Mouse (Mus musculus) heart, postnatal 4 days (tissue): Measurements from ENCODE around the gene Sirt3. TPM values are rescaled to one million over a fixed set of nuclear protein-coding genes. Genes with fewer than 3 reads are reported as not detected.
"Not testable (repeated sequence)": the region's sequence is repeated elsewhere in the genome, so short reads cannot be mapped to it uniquely, and the experiment has no call there.

Experiments used
- DNase-seq: peaks from one replicate; pipeline ENCODE4 v3.0.0; 2021
- total RNA-seq, 2 experiments: library from RNA; stranded (reverse); gene quantifications; 2 replicates each; pipeline ENCODE4 v1.2.3; 2021

Sirt3 gene
- total RNA-seq, 2 experiments from 2014 or later: 45.1 to 49.1 TPM

DNA sequence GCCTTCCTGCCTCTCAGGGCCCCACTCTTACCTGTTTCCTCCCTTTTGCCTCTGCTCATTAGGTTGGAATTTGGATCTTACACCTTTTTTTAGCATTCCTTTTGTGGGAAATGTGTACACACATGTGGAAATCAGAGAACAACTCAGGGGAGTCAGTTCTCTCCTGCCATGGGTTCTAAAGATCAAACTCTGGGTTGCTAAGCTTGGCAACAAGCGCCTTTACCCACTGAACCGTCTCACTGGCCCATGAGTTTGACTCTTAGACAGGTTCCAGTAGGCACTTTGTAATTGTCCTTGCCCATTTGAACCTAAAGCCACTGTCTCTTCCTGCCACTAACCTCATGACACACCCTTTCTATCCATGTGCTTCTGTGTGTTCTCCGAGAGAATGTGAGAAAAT, 12.5 kb upstream of the Sirt3 start:
- DNase-seq: no peak

DNA sequence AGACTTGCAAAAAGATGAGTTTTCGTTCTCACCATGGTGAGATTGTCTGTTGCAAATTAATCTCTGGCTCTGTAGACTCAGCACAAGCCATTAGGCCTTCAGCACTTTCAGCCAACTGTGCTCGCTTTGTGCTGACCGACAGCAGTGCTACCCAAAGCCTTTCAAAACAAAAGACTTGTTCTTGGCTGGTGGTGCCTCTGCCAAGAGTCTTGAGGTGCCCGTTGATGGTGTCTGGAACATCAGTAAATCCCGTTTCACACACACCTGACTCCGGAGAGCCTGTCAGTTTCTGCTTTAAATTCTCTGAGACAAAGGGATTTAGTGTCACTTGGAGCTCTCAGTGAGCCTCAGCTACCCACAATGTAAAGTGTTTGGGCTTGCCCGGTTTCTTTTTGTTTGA, 11.9 kb upstream of the Sirt3 start:
- DNase-seq: no peak

DNA sequence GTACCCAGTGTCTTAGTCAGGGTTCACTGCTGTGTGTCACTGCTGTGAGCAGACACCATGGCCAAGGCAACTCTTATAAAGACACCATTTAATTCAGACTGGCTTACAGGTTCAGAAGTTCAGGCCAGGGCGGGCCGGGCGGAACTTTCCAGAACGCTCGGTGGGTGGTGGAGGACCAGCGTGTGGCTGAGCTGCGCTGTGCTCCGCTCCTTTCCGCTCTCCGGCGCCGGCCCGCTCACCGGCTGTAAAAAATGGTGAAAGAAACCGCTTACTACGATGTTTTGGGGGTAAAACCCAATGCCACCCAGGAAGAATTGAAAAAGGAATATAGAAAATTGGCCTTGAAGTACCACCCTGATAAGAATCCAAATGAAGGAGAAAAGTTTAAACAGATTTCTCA, 8.5 kb upstream of the Sirt3 start:
- not testable (repeated sequence) for DNase-seq

GRCm38 (mm10) chr7:140882469-140882803, 327 bp upstream of the Sirt3 start:
- no peak for DNase-seq

GRCm38 (mm10) chr7:140880865-140881515, 1.1 kb downstream of the Sirt3 start:
- no peak for DNase-seq

DNA sequence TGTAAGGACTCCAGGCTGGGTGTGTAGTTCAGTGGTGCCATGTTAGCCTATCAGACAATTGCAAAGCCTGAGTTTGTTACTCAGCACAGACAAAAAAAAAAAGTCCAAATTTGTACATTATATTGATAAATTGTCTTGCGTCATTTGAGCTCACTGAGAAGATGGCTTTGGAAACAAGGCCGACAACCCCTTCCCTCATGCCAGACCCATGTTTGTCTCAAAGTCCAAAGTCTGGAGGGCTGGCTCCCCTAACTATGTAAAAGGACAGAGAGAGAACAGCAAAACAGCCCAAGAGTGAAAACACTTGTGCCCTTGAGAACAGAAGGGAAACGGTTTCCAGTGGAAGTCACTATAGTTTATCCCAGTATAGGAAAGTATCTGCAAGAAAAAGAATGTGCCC, 1.7 kb downstream of the Sirt3 start:
- no peak for DNase-seq

DNA sequence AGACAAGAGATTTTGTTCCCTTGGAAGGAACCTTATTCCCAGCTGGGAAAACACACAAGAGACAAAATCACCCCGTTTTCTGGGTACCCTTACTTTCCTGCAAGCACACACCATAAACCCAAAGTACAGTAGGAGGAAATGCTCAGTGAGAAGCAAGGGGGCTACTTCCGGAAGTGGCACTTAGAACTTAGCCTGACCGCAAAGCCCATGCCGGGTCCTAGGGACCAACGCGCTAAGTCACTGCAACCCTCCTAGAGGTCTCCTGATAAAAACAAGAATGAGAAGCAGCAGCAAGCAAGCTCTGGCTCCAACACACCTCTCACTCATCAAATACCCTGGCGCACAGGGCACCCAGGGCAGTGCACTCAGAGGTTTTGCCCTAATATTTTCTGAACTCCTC, 2.8 kb downstream of the Sirt3 start:
- DNase-seq: no peak

GRCm38 (mm10) chr7:140877364-140877763, 4.7 kb downstream of the Sirt3 start:
- DNase-seq: no peak

GRCm38 (mm10) chr7:140874224-140874623, 7.9 kb downstream of the Sirt3 start:
- no peak for DNase-seq

DNA sequence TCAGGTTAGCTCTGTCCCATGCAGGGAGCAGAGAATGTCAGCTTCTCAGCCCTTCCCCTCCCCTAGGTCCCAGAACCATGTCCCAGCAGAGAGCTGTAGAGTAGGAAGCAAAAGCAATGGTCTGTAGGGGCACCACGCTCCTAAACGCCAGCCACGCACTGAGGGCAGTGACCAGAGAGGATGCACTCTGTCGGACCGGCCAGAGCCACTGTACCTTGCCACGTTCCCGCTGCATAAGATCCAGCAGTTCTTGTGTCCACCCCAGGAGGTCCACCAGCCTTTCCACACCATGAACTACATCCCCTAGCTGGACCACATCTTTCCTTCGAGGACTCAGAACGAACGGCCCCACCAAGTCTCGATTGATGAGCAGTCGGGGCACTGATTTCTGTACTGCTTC, 17.3 kb downstream of the Sirt3 start:
- no peak for DNase-seq

DNA sequence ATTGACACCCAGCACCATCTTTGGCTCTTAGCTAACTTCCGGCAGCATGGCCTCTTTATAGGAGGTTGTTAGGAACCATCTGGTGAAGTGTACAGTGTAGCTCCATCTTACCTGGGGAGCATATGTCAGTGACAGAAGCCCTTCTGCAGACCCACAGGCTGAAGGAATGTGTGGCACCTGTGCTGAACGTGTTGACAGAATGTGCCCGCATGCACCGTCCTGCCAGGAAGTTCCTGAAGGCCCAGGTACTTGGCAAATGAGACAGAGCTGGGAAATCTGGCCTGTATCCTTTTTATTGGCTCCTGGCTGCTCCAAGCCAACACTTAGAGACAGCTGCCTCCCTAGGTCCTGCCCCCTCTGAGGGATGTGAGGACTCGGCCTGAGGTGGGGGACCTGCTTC, 21.4 kb downstream of the Sirt3 start:
- DNase-seq: no peak

DNA sequence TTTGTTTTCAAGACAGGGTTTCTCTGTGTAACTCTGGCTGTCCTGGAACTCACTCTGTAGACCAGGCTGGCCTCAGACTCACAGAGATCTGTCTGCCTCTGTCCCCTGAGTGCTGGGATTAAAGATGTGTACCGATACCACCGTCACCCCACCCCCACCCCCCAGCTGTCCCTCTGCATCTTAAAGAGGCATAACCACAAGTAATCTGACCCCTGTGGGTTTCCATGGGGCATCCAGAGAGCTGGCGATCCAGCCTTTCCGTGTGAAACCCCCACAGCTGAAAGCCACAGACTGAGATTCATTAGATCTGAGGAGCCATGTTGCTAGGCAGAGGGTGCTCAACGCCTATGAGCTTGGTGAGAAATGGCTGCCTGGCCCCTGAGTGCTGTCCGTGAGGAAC, 22.1 kb downstream of the Sirt3 start:
- no peak for DNase-seq

GRCm38 (mm10) chr7:140858746-140859145, 23.4 kb downstream of the Sirt3 start:
- DNase-seq: no peak

DNA sequence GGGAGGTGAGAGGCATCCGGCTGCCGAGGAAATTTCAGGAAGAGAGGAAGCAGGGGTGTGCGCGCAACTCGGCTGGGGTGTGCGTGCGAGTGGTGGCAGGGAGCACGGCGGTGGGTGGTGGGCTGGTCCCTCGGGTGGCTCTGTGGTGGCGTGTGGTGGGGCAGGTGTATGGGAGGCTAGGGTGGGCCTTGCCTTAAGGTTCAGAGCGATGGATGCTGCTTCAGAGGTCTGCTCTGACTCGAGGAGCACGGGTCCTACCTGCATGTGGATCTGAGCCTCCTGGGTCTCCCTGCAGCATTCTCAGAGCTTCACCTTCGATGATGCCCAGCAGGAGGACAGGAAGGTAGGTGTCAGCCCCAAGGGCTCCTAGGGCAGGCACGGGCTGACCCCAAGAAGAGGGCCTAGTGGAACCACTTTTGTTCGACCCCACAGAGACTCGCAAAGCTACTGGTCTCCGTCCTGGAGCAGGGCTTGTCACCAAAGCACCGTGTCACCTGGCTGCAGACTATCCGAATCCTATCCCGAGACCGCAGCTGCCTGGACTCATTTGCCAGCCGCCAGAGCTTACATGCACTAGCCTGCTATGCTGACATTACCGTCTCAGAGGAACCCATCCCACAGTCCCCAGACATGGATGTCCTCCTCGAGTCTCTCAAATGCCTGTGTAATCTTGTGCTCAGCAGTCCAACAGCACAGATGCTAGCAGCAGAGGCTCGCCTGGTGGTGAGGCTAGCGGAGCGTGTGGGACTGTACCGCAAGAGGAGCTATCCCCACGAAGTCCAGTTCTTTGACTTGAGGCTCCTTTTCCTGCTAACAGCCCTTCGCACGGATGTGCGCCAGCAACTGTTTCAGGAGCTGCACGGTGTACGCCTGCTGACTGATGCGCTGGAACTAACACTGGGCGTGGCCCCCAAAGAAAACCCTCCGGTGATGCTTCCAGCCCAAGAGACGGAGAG, 24.3 kb downstream of the Sirt3 start, which contains the start of gene Bet1l:
Gene Bet1l (minus strand): TSS at position 28 of the 956 bp plus-strand sequence.
- DNase-seq: no peak

DNA sequence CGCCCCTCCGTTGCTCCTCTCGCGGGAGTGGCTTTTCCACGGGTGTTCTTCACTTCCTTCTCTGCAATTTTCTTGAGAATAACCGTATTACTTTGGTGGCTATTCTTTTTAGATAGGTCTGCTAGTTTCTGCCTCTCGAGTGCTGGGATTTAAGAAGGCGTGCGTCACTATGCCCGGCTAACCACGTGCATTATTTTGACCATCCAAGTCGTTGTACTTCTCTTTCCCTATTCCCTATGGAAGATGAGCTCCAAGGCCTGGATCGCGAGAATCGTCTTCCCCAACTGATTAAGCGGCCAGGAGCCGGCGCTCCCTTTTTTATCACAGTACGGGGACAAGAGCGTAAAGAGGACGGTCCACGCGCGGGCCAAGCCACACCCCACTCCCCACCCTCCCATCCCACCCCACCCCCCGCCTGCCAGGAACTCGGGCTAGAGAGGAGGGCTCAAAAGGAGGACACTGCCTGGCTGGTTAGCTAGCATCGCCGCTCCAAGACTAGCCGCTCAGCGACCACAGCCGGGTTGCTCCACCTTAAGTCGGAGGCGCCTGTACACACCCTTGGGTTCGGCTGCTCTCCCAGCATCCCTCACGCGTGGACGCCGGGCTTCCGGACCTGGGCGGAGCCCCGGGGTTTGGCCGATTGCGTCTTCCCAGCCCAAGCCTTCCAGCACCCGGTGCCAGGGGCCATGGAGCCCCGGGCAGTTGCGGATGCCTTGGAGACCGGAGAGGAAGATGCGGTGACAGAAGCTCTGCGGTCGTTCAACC, 25.1 kb downstream of the Sirt3 start, which contains the start of gene Ric8a:
Gene Ric8a (plus strand): TSS at position 173 of the 765 bp plus-strand sequence.
- DNase-seq: peak; percentile 91

DNA sequence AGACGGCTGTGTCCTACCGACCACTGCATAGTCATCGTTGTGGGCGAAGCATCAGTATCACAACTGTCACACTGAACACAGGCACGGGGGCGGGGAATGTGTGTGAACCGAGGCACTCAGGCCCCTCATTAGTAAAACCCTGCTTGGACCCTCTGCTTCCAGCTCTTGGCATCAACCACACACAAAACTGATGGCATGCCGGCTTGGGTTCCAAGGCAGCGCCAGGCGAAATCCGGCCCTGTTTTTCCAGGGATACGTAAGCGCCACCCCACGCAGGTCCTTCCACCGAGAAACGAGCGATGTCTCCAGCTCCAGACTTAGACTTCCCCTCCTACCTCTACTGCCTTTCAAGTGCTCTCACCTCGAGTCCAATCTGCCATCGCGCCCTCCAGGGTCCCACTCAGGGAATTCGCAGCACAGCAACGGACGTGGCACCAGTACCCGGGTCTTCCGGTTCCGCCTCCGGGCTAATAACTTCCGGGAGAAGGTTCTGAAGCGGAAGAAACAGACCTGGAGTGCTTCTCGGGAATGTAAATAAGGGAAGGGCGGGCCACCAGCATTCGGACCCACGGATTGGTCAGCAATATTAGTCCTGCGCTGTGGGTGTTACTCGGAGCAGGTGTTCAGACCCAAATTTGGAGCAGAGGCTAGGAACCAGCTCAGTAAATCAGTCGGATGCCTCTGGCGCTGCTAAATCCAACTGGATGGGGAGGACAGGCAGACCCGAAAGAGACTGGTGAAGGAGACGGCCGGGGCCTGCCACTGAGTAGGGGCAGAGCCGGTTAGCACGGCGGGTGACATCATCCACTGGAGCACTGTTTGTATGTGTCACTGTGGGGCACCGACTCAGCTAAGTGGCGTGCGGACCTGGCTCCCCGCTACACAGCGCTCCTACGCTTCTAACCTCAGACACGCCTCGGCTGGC, 26.0 kb downstream of the Sirt3 start, which contains the start of gene Gm45785:
Gene Gm45785 (minus strand): TSS at position 472 of the 925 bp plus-strand sequence.
- DNase-seq: peak; percentile 82

DNA sequence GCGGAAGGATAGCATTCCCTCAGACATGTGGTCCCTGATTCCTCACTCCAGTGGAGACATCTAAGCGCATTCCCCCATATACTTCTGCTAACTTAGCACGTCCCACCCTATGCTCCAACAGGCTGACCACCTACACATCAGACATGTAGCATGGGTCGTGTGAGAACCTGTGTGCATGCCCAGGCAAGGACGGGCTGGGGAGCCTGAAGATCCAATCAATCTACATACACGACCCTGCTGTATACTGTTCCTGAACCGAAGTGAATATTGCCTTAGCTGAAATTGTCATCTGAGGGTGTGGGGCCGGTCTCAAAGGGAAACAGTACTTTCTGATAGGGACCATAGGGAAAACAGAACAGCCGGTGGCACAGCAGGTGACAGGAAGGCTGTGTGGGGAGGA, 26.9 kb downstream of the Sirt3 start:
- no peak for DNase-seq

GRCm38 (mm10) chr7:140854483-140854882, 27.6 kb downstream of the Sirt3 start:
- DNase-seq: no peak

GRCm38 (mm10) chr7:140853386-140853785, 28.7 kb downstream of the Sirt3 start:
- no peak for DNase-seq

DNA sequence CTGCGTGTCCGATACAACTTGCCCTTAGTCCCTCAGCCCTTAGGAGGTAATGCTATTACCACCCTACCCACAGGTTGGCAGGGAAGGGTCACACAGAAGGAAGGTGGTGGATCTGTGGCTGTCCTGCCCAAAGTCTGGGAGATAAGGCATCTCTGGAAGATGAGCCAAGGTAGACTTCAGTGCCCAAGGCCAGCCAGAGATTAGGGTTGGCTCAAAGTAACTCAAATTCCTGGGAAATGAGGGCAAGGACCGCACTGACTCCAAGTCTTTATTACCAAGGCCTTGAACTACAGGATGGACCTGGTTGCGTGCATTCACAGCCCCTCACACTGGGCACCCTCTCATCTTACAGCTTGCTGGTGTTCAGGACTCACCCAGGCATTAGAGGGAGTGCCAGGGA, 30.2 kb downstream of the Sirt3 start:
- no peak for DNase-seq

DNA sequence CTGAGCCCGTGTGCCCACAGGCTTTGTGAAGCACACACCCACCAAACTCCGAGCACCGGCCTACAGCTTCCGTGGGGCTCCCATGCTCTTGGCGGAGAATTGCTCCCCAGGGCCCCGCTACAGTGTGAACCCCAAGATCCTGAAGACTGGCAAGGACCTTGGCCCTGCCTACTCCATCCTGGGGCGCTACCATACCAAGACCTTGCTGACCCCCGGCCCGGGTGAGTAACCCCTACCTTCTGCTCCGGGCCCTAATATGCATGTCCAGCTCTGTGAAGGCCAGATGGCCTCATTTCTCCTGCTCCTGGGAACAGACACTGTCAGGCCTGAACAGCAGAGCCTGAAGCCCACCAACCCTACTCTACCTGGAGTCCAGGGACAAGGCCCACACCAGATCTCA, 33.5 kb downstream of the Sirt3 start:
- no peak for DNase-seq
